Mouse (Mus musculus) limb, embryonic 15.5 days (tissue): ENCODE measurements around the gene Tmf1. TPM values are rescaled to one million over a fixed set of nuclear protein-coding genes. Genes with fewer than 3 reads are reported as not detected.

Source experiments
- polyA plus RNA-seq: library from polyadenylated mRNA; unstranded; fragments of >200 nt; fragmentation: Nextera tagmentation; extraction: Ambion mirVana; gene quantifications from 2 replicates; pipeline ENCODE4 v1.2.1, GENCODE M21; 2015

The Tmf1 gene
- polyA plus RNA-seq, 1 experiment from 2014 or later = 40.3 TPM

Other genes with a start within 250 kb of the Tmf1 start
- gene Fam19a4, start 118.7 kb downstream of the Tmf1 start, polyA plus RNA-seq = 0.22 and 0.27 TPM in 2 replicates
- gene Eogt, start 29.9 kb downstream of the Tmf1 start, polyA plus RNA-seq = 14.9 TPM in 2 replicates
- gene Uba3, start 26.5 kb upstream of the Tmf1 start, polyA plus RNA-seq = 77.0 and 81.4 TPM in 2 replicates
- 85.2 and 108 TPM in 2 replicates for gene Arl6ip5, start 31.6 kb upstream of the Tmf1 start, polyA plus RNA-seq
- gene Lmod3, start 73.6 kb upstream of the Tmf1 start, polyA plus RNA-seq = 7.2 and 17.3 TPM in 2 replicates